Mouse (Mus musculus): Measurements from ENCODE around the gene Myh14.

Myh14 gene

DNA sequence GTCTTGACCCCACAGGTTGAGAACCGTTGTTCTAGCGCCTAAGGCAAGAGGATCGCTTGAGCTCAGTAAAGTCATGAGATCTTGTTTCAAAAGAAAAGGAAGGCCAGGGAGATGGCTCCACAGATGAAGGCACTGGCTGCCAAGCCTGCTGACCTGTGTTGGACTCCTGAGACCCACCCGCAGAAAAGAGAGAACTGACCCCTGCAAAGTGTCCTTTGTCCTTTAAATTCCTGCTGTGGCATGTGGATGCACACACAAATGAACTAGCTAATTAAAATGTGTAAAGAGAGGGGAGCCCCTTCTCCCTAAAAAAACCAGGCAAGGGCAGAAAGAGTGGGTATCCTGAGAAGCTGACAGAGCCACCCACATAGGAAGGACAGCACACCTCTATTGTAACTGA is 98.8 kb downstream of the Myh14 start:
- no peak for DNase-seq

GRCm38 (mm10) chr7:44570989-44571388 is 99.7 kb downstream of the Myh14 start:
- DNase-seq: no peak

DNA sequence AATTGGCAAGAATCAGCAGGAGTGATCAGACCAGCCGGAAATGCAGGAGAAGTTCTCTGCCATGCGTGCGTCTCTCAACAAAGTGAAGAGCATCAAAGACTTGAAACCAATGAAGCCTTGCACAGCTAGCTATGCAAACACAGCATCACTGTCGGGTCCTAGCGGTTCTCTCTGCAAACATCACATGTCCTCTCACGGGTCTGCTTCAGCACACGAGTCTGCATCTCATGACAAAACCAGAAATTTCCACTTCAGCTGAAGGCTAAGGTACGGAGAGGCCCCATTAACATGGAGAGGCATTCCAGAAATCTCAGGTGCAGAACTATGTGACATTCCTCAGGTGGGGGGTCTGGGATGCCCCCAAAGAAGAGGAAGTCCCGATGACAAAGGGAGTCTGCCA is 101.8 kb downstream of the Myh14 start:
- no peak for DNase-seq

DNA sequence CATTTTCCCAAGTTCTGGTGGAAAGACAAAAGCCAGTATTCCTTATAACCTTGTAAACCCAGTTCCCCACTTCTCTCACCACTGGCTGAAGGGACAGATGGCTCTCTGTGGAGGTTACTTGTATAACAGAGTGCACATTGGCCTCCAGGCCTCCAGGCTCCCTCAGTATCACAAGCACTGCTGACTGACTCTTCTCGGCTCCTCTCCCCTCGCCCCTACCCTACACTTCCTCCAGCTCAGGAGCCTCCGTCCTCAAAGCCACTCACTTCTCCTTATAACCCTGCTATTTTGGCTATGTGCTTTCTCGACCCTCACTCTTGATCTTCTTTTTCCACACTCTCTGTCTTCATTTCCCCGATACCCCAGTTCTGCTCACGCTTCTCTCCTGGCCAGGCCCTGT is 105.2 kb downstream of the Myh14 start:
- no peak for DNase-seq

DNA sequence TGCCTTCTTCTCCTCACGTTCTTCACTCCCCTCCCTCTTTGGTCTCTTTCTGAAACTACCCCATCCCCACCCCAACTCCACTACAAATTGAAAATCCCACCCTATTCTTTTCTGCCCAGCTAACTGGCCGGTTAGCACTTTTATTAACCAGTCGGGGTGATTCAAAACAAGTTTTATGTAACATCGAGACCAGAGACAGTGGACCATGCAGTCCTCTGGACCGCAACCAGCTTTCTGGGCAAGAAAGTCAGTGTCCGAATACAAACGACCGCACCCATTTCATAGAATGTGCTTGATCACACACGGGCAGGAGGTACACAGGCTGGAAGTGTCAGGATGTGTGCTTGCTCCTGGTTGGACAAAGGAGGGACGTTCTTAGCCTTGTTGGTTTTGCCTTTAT is 106.2 kb downstream of the Myh14 start:
- DNase-seq: no peak

DNA sequence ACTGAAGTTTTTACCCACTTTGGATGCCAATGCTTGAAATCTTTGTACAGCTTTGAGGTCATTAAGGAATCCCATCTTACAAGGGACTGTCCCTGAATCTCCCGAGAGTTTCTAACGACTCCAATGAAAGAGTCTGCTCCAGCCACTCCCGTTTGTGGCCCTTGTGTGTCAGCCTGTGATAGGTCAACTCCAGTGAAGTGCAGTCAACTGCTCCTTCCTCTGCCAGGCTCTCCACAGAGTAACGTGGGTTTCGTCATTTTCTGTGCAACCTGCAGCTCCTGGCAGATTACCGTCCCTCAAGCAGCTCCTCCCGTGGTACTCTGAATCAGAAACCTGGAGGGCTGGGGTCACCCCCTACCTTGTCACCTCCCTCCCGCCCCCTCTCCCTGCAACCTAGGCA is 107.4 kb downstream of the Myh14 start:
- no peak for DNase-seq

- peak; percentile 91 for DNase-seq
These were observed 109.9 kb downstream of the Myh14 start for GRCm38 (mm10) chr7:44560435-44561400.

- no peak for DNase-seq
These were observed 113.0 kb downstream of the Myh14 start for GRCm38 (mm10) chr7:44557629-44558028.
